Mouse (Mus musculus): ENCODE measurements around the gene Thap11. TPM values are rescaled to one million over a fixed set of nuclear protein-coding genes. Genes with fewer than 3 reads are reported as not detected.
"Not testable (repeated sequence)": the region's sequence is repeated elsewhere in the genome, so short reads cannot be mapped to it uniquely, and the experiment has no call there.

Gene Thap11
- polyA plus RNA-seq, 1 experiment from 2014 or later, result 96.3 TPM

DNA sequence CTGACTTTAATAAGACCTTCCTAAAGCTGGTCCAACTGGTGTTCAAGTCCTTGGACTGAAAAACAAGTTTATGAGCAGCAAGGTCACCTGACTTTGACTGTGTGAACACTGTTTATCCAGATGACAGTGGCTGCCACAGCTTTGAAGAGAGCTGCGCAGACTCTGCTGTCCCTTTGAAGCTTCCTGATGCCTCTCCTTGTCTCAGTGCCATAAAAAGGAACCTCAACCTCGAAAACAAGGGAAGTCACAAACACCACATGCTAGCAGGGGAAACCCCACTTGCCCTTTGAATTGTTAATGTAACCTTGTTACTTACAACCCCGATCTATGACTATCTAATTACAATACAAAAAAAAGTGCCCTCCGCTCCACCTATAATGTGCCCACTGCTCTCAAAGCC, 29.4 kb upstream of the Thap11 start:
- no peak for ATAC-seq (ENCODE audit: insufficient number of reproducible peaks, insufficient read depth, low FRiP score, low TSS enrichment, low read depth)
- H3K27me3 ChIP-seq, result no peaks in the 10 kb centered on the region
- WGBS, result 62% methylated on average over 4 of the region's 4 CpGs
- no peaks in the 10 kb centered on the region for H3K9me3 ChIP-seq
- H3K4me1 ChIP-seq (replicated peaks), result peaks cover 16% of the 10 kb centered on the region
- H3K36me3 ChIP-seq, result peaks cover 51% of the 10 kb centered on the region
- no peak overlapping the region for H3K9ac ChIP-seq (replicated peaks)
- no peak overlapping the region for H3K27ac ChIP-seq
- peak overlapping the region; percentile 90 for H3K4me2 ChIP-seq
- peak overlapping the region; percentile 95 for H3K4me3 ChIP-seq (replicated peaks)

DNA sequence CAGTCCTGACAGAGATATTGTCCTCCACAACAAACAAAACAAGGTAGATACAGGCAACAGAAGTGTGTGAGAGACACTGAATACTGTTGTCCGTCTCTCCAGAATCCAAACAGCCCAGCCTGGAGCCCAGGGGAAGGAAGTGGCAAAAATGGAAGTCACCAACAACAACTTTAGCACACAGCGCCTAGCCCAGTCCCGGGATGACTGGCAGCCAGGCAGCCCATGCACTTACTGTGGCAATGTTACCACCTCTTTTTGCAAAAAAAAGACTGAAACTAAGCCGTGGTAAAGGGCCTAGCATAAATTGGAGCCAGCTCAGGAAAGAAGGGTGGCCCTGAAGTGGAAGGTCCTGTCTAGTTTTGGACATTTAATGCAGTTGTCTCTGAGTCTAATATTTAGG, 28.6 kb upstream of the Thap11 start:
- no peaks in the 10 kb centered on the region for H3K9me3 ChIP-seq
- peak overlapping the region; percentile 70 for H3K27ac ChIP-seq
- no peaks in the 10 kb centered on the region for H3K27me3 ChIP-seq
- peak overlapping the region; percentile 92 for H3K9ac ChIP-seq (replicated peaks)
- peaks cover 42% of the 10 kb centered on the region for H3K36me3 ChIP-seq
- peak overlapping the region; percentile 90 for H3K4me2 ChIP-seq
- WGBS, result 10% methylated on average over 4 of the region's 4 CpGs
- peak overlapping the region; percentile 95 for H3K4me3 ChIP-seq (replicated peaks)
- peaks cover 16% of the 10 kb centered on the region for H3K4me1 ChIP-seq (replicated peaks)
- no peak for ATAC-seq (ENCODE audit: insufficient number of reproducible peaks, insufficient read depth, low FRiP score, low TSS enrichment, low read depth)

- Histone ChIP-seq H3K4me2 (peak within 1 kb of the TSS; percentile 90), H3K27ac (peak within 1 kb of the TSS; percentile 70), H3K9me3 (no peaks in the 10 kb centered on the region), H3K4me3 (replicated peaks) (peak within 1 kb of the TSS; percentile 95), H3K36me3 (peaks cover 35% of the 10 kb centered on the region), H3K27me3 (no peaks in the 10 kb centered on the region), H3K4me1 (replicated peaks) (peaks cover 16% of the 10 kb centered on the region), H3K9ac (replicated peaks) (peak within 1 kb of the TSS; percentile 92)
- ATAC-seq (ENCODE audit: insufficient number of reproducible peaks, insufficient read depth, low FRiP score, low TSS enrichment, low read depth), result peak; percentile 99
- under 1% methylated on average over 52 of the region's 52 CpGs for WGBS
Observed at GRCm38 (mm10) chr8:105826861-105827848, 27.8 kb upstream of the Thap11 start, which contains the start of the genes Ranbp10 and Tsnaxip1. TSS of gene Ranbp10 (minus strand) at chr8:105827350. TSS of gene Tsnaxip1 (plus strand) at chr8:105827731.

DNA sequence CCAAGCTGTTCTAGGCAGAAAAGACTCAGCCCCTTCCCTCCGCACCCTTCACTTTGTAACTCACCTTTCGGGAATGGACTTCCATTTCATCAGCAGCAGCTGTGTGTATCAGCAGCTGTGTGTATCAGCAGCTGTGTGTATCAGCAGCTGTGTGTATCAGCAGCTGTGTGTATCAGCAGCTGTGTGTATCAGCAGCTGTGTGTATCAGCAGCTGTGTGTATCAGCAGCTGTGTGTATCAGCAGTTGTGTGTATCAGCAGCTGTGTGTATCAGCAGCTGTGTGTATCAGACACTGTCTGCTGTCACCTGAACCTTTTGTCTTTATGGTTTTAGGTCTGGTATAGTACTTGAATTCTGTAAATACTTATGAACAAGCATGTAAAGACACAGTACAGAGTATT, 21.2 kb upstream of the Thap11 start:
- not testable (repeated sequence) for H3K9me3 ChIP-seq; H3K27me3 ChIP-seq; ATAC-seq (ENCODE audit: insufficient number of reproducible peaks, insufficient read depth, low FRiP score, low TSS enrichment, low read depth); H3K4me1 ChIP-seq (replicated peaks); H3K9ac ChIP-seq (replicated peaks); H3K4me3 ChIP-seq (replicated peaks); H3K27ac ChIP-seq; H3K36me3 ChIP-seq; H3K4me2 ChIP-seq
- WGBS, result 75% methylated on average over 2 of the region's 2 CpGs

GRCm38 (mm10) chr8:105835318-105835717, 19.6 kb upstream of the Thap11 start:
- 28% methylated on average over 11 of the region's 11 CpGs for WGBS
- no peaks in the 10 kb centered on the region for H3K36me3 ChIP-seq
- H3K27me3 ChIP-seq, result no peaks in the 10 kb centered on the region
- no peaks in the 10 kb centered on the region for H3K9me3 ChIP-seq
- H3K27ac ChIP-seq, result no peak overlapping the region
- H3K4me3 ChIP-seq (replicated peaks), result no peak overlapping the region
- ATAC-seq (ENCODE audit: insufficient number of reproducible peaks, insufficient read depth, low FRiP score, low TSS enrichment, low read depth), result no peak
- H3K4me1 ChIP-seq (replicated peaks), result no peaks in the 10 kb centered on the region
- 0 out of 2 replicates have a peak overlapping the region, but pooled peaks have one; percentile 12 for H3K9ac ChIP-seq (replicated peaks)
- no peak overlapping the region for H3K4me2 ChIP-seq

GRCm38 (mm10) chr8:105836991-105837390, 17.9 kb upstream of the Thap11 start:
- H3K9ac ChIP-seq (replicated peaks), result no peak overlapping the region
- ATAC-seq (ENCODE audit: insufficient number of reproducible peaks, insufficient read depth, low FRiP score, low TSS enrichment, low read depth), result peak; percentile 66; the same call in 1 of the 2 replicates
- H3K4me1 ChIP-seq (replicated peaks), result no peaks in the 10 kb centered on the region
- H3K4me2 ChIP-seq, result no peak overlapping the region
- no peaks in the 10 kb centered on the region for H3K9me3 ChIP-seq
- no peak overlapping the region for H3K4me3 ChIP-seq (replicated peaks)
- no peaks in the 10 kb centered on the region for H3K27me3 ChIP-seq
- peaks cover 10% of the 10 kb centered on the region for H3K36me3 ChIP-seq
- H3K27ac ChIP-seq, result no peak overlapping the region
- WGBS, result 76% methylated on average over 6 of the region's 6 CpGs

GRCm38 (mm10) chr8:105839209-105839608, 15.7 kb upstream of the Thap11 start:
- Histone ChIP-seq H3K4me2 (no peak overlapping the region), H3K36me3 (peaks cover 26% of the 10 kb centered on the region), H3K27me3 (no peaks in the 10 kb centered on the region), H3K9ac (replicated peaks) (no peak overlapping the region), H3K27ac (no peak overlapping the region), H3K9me3 (no peaks in the 10 kb centered on the region), H3K4me3 (replicated peaks) (no peak overlapping the region), H3K4me1 (replicated peaks) (no peaks in the 10 kb centered on the region)
- no peak for ATAC-seq (ENCODE audit: insufficient number of reproducible peaks, insufficient read depth, low FRiP score, low TSS enrichment, low read depth)
- WGBS, result 91% methylated on average over 5 of the region's 5 CpGs

DNA sequence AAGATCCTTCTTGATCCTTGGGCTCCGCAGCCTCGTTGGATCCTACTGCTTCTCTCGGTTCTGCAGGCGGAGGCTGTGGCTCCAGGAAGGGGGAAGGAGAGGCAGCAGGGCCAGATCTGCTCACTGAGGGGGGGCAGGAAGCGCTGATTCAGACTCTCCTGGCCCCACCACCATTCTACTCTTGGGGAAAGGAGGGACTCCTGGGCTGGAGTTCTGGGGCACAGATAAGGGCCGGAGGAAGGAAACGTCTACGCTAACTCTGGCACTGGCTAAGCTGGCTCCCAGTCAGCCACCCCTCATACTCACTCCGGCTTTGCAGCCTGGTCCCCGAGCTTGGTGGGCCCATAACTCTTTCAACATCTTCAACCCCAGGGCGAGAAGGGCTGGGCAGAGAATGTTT, 8.3 kb upstream of the Thap11 start:
- Histone ChIP-seq H3K4me1 (replicated peaks) (peaks cover 8% of the 10 kb centered on the region), H3K4me3 (replicated peaks) (no peak overlapping the region), H3K27me3 (no peaks in the 10 kb centered on the region), H3K36me3 (peaks cover 74% of the 10 kb centered on the region), H3K27ac (no peak overlapping the region), H3K9me3 (no peaks in the 10 kb centered on the region), H3K4me2 (no peak overlapping the region), H3K9ac (replicated peaks) (no peak overlapping the region)
- WGBS, result 93% methylated on average over 11 of the region's 11 CpGs
- no peak for ATAC-seq (ENCODE audit: insufficient number of reproducible peaks, insufficient read depth, low FRiP score, low TSS enrichment, low read depth)

GRCm38 (mm10) chr8:105850014-105850413, 4.9 kb upstream of the Thap11 start:
- WGBS, result 91% methylated on average over 4 of the region's 4 CpGs
- Histone ChIP-seq H3K4me1 (replicated peaks) (peaks cover 10% of the 10 kb centered on the region), H3K9ac (replicated peaks) (no peak overlapping the region), H3K4me3 (replicated peaks) (no peak overlapping the region), H3K27ac (no peak overlapping the region), H3K4me2 (no peak overlapping the region), H3K36me3 (peaks cover 47% of the 10 kb centered on the region), H3K9me3 (no peaks in the 10 kb centered on the region), H3K27me3 (no peaks in the 10 kb centered on the region)
- ATAC-seq (ENCODE audit: insufficient number of reproducible peaks, insufficient read depth, low FRiP score, low TSS enrichment, low read depth), result no peak

DNA sequence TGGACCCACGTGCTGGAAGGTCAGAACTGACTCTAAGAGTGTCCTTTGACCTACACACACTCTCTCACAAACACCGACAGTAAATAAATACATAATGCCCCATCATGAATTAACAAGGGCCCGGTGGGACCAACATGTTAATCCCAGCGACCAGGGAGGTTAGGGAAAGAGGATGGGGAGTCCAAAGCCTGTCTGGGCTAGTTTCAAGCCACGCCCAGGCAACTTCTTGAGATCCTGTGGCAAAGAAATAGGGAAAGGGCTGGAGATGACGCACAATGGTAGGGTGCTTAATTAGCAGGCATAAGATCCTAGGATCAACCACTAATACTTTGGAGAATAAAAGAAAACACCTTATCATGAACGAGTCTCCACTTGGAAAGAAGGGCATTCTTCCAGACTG, 4.3 kb upstream of the Thap11 start:
- Histone ChIP-seq H3K27ac (no peak overlapping the region), H3K9me3 (no peaks in the 10 kb centered on the region), H3K27me3 (no peaks in the 10 kb centered on the region), H3K9ac (replicated peaks) (no peak overlapping the region), H3K4me3 (replicated peaks) (peak overlapping the region; percentile 19; the same call in 1 of the 2 replicates), H3K4me2 (peak overlapping the region; percentile 69), H3K36me3 (peaks cover 41% of the 10 kb centered on the region), H3K4me1 (replicated peaks) (peaks cover 10% of the 10 kb centered on the region)
- no peak for ATAC-seq (ENCODE audit: insufficient number of reproducible peaks, insufficient read depth, low FRiP score, low TSS enrichment, low read depth)
- WGBS, result 81% methylated on average over 7 of the region's 7 CpGs

GRCm38 (mm10) chr8:105851651-105852143, 3.2 kb upstream of the Thap11 start:
- WGBS, result under 1% methylated on average over 34 of the region's 34 CpGs
- peak overlapping the region; percentile 69 for H3K4me2 ChIP-seq
- H3K36me3 ChIP-seq, result peaks cover 30% of the 10 kb centered on the region
- ATAC-seq (ENCODE audit: insufficient number of reproducible peaks, insufficient read depth, low FRiP score, low TSS enrichment, low read depth), result peak; percentile 75
- H3K9me3 ChIP-seq, result no peaks in the 10 kb centered on the region
- peaks cover 20% of the 10 kb centered on the region for H3K4me1 ChIP-seq (replicated peaks)
- H3K9ac ChIP-seq (replicated peaks), result peak overlapping the region; percentile 77
- H3K27ac ChIP-seq, result peak overlapping the region; percentile 82
- peak overlapping the region; percentile 74 for H3K4me3 ChIP-seq (replicated peaks)
- H3K27me3 ChIP-seq, result no peaks in the 10 kb centered on the region
